Mouse (Mus musculus): ENCODE measurements around the gene Fhit. TPM values are rescaled to one million over a fixed set of nuclear protein-coding genes. Genes with fewer than 3 reads are reported as not detected.
"Not testable (repeated sequence)": the region's sequence is repeated elsewhere in the genome, so short reads cannot be mapped to it uniquely, and the experiment has no call there.

The Fhit gene
- polyA plus RNA-seq, 1 experiment, result not detected

- no peak for TF ChIP-seq TAL1 (IDR thresholded peaks at IDR 0.05; ENCODE audit: low read length)
- no peak for TF ChIP-seq GATA1 (IDR thresholded peaks at IDR 0.05; ENCODE audit: low read length)
These were observed 1329.5 kb downstream of the Fhit start for GRCm38 (mm10) chr14:9832290-9832689.

GRCm38 (mm10) chr14:9828699-9829240 lies 1333.1 kb downstream of the Fhit start:
- not testable (repeated sequence) for H3K4me1 ChIP-seq (ENCODE audit: control insufficient read depth); H3K9me3 ChIP-seq (ENCODE audit: control insufficient read depth, low read length); H3K36me3 ChIP-seq (ENCODE audit: control insufficient read depth); H3K27me3 ChIP-seq (ENCODE audit: control insufficient read depth); H3K4me3 ChIP-seq (replicated peaks)

More at GRCm38 (mm10) chr14:9832290-9832689, 1329.5 kb downstream of the Fhit start:
- no peaks in the 10 kb centered on the region for H3K27me3 ChIP-seq (ENCODE audit: control insufficient read depth)
- H3K4me1 ChIP-seq (ENCODE audit: control insufficient read depth), result no peaks in the 10 kb centered on the region
- H3K4me3 ChIP-seq (replicated peaks), result no peak overlapping the region
- no peaks in the 10 kb centered on the region for H3K36me3 ChIP-seq (ENCODE audit: control insufficient read depth)
- no peaks in the 10 kb centered on the region for H3K9me3 ChIP-seq (ENCODE audit: control insufficient read depth, low read length)

- H3K9me3 ChIP-seq (ENCODE audit: control insufficient read depth, low read length), result no peaks in the 10 kb centered on the region
- no peak overlapping the region for H3K4me3 ChIP-seq (replicated peaks)
- no peak for TF ChIP-seq GATA1 (IDR thresholded peaks at IDR 0.05; ENCODE audit: low read length)
- no peak for TF ChIP-seq TAL1 (IDR thresholded peaks at IDR 0.05; ENCODE audit: low read length)
- H3K36me3 ChIP-seq (ENCODE audit: control insufficient read depth), result no peaks in the 10 kb centered on the region
- H3K4me1 ChIP-seq (ENCODE audit: control insufficient read depth), result no peaks in the 10 kb centered on the region
- no peaks in the 10 kb centered on the region for H3K27me3 ChIP-seq (ENCODE audit: control insufficient read depth)
These were observed 1345.9 kb downstream of the Fhit start for GRCm38 (mm10) chr14:9815963-9816362.

GRCm38 (mm10) chr14:9811847-9812321 lies 1350.0 kb downstream of the Fhit start:
- Histone ChIP-seq H3K4me1 (ENCODE audit: control insufficient read depth) (no peaks in the 10 kb centered on the region), H3K27me3 (ENCODE audit: control insufficient read depth) (no peaks in the 10 kb centered on the region), H3K9me3 (ENCODE audit: control insufficient read depth, low read length) (no peaks in the 10 kb centered on the region), H3K36me3 (ENCODE audit: control insufficient read depth) (no peaks in the 10 kb centered on the region), H3K4me3 (replicated peaks) (no peak overlapping the region)
- no peak for TF ChIP-seq TAL1 (IDR thresholded peaks at IDR 0.05; ENCODE audit: low read length)
- no peak for TF ChIP-seq GATA1 (IDR thresholded peaks at IDR 0.05; ENCODE audit: low read length)

GRCm38 (mm10) chr14:9811177-9811846 lies 1350.5 kb downstream of the Fhit start:
- TF ChIP-seq TAL1 (IDR thresholded peaks at IDR 0.05; ENCODE audit: low read length) (no peak), GATA1 (IDR thresholded peaks at IDR 0.05; ENCODE audit: low read length) (no peak)

GRCm38 (mm10) chr14:9793403-9793802 lies 1368.4 kb downstream of the Fhit start:
- Histone ChIP-seq H3K27me3 (ENCODE audit: control insufficient read depth) (no peaks in the 10 kb centered on the region), H3K36me3 (ENCODE audit: control insufficient read depth) (no peaks in the 10 kb centered on the region), H3K4me3 (replicated peaks) (no peak overlapping the region), H3K9me3 (ENCODE audit: control insufficient read depth, low read length) (no peaks in the 10 kb centered on the region), H3K4me1 (ENCODE audit: control insufficient read depth) (no peaks in the 10 kb centered on the region)
- TF ChIP-seq TAL1 (IDR thresholded peaks at IDR 0.05; ENCODE audit: low read length) (no peak), GATA1 (IDR thresholded peaks at IDR 0.05; ENCODE audit: low read length) (no peak)

More at GRCm38 (mm10) chr14:9811177-9811846, 1350.5 kb downstream of the Fhit start:
- no peaks in the 10 kb centered on the region for H3K4me1 ChIP-seq (ENCODE audit: control insufficient read depth)
- H3K27me3 ChIP-seq (ENCODE audit: control insufficient read depth), result no peaks in the 10 kb centered on the region
- H3K36me3 ChIP-seq (ENCODE audit: control insufficient read depth), result no peaks in the 10 kb centered on the region
- no peaks in the 10 kb centered on the region for H3K9me3 ChIP-seq (ENCODE audit: control insufficient read depth, low read length)
- no peak overlapping the region for H3K4me3 ChIP-seq (replicated peaks)

- TF ChIP-seq TAL1 (IDR thresholded peaks at IDR 0.05; ENCODE audit: low read length), result no peak
- no peak overlapping the region for H3K4me3 ChIP-seq (replicated peaks)
- no peaks in the 10 kb centered on the region for H3K36me3 ChIP-seq (ENCODE audit: control insufficient read depth)
- H3K4me1 ChIP-seq (ENCODE audit: control insufficient read depth), result no peaks in the 10 kb centered on the region
- no peaks in the 10 kb centered on the region for H3K27me3 ChIP-seq (ENCODE audit: control insufficient read depth)
- no peaks in the 10 kb centered on the region for H3K9me3 ChIP-seq (ENCODE audit: control insufficient read depth, low read length)
These were observed 1373.4 kb downstream of the Fhit start for GRCm38 (mm10) chr14:9788402-9788950.

GRCm38 (mm10) chr14:9787389-9787788 lies 1374.4 kb downstream of the Fhit start:
- no peaks in the 10 kb centered on the region for H3K4me1 ChIP-seq (ENCODE audit: control insufficient read depth)
- H3K4me3 ChIP-seq (replicated peaks), result no peak overlapping the region
- TF ChIP-seq GATA1 (IDR thresholded peaks at IDR 0.05; ENCODE audit: low read length) (no peak), TAL1 (IDR thresholded peaks at IDR 0.05; ENCODE audit: low read length) (no peak)
- H3K27me3 ChIP-seq (ENCODE audit: control insufficient read depth), result no peaks in the 10 kb centered on the region
- H3K9me3 ChIP-seq (ENCODE audit: control insufficient read depth, low read length), result no peaks in the 10 kb centered on the region
- no peaks in the 10 kb centered on the region for H3K36me3 ChIP-seq (ENCODE audit: control insufficient read depth)

- H3K9me3 ChIP-seq (ENCODE audit: control insufficient read depth, low read length), result no peaks in the 10 kb centered on the region
- H3K4me3 ChIP-seq (replicated peaks), result no peak overlapping the region
- no peaks in the 10 kb centered on the region for H3K36me3 ChIP-seq (ENCODE audit: control insufficient read depth)
- no peaks in the 10 kb centered on the region for H3K4me1 ChIP-seq (ENCODE audit: control insufficient read depth)
- TF ChIP-seq GATA1 (IDR thresholded peaks at IDR 0.05; ENCODE audit: low read length) (no peak), TAL1 (IDR thresholded peaks at IDR 0.05; ENCODE audit: low read length) (no peak)
- no peaks in the 10 kb centered on the region for H3K27me3 ChIP-seq (ENCODE audit: control insufficient read depth)
These were observed 1376.0 kb downstream of the Fhit start for GRCm38 (mm10) chr14:9785861-9786260.

All from erythroblast, embryonic 14.5 days (primary cell).